8 mouse cellular contexts compared by ENCODE assay signal in the genomic region with DNA sequence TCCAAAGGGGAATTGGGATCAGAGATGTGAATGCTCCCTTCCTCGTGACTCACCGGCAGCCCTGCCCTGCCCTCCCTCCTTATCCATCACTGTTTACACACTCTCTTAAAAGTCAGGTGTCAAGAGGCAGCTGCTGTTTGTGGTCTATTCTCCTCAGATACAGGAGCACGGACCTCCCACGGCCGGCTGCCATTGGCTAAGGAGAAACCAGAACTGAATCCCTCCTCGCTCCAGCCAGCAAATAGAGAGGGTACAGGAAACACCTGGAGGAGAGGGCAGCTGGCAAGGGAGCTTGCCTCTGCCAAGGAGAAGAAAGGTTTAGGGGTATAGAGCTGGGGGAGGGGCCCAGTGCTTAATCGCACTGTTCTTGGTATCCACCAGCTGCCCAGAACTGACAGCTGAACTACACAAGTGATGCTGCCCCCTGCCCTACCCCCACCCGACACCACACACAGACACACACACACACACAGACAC. TPM values are rescaled to one million over a fixed set of nuclear protein-coding genes. Genes with fewer than 3 reads are reported as not detected.
DNase-seq lines count a peak whose midpoint lies in the region; ATAC-seq and TF ChIP-seq lines count a peak whose summit lies in the region.

No protein-coding gene starts in this region.

- DNase-seq in cerebellum, postnatal 10 days, result peak; percentile 35 to 48
- DNase-seq in cerebellum, adult 11-12 months, result no peak
- peak; percentile 66 for DNase-seq in embryo, embryonic 10.5 days (ENCODE audit: low spot score)
- DNase-seq in liver, embryonic 11.5 days (ENCODE audit: low spot score), result no peak
- DNase-seq in midbrain, postnatal 0 days (ENCODE audit: low spot score), result peak; percentile 79
- no peak for DNase-seq in ovary, postnatal 10 days (ENCODE audit: low spot score)
- DNase-seq in cerebellum, adult 8-10 months, result no peak

- H3K9ac ChIP-seq in hindbrain, embryonic 13.5 days, result no peak overlapping the region
- 0 out of 2 replicates have a peak overlapping the region, but pooled peaks have one; percentile 31 for H3K9ac ChIP-seq in liver, embryonic 11.5 days (ENCODE audit: low read depth, low read length)
- H3K9ac ChIP-seq in midbrain, postnatal 0 days (replicated peaks; ENCODE audit: low read length, poor library complexity, severe bottlenecking), result no peak overlapping the region

- ATAC-seq in hindbrain, embryonic 13.5 days (ENCODE audit: low FRiP score), result no peak
- ATAC-seq in liver, embryonic 11.5 days (replicated peaks; ENCODE audit: low FRiP score), result no peak
- peak; percentile 69 for ATAC-seq in midbrain, postnatal 0 days (ENCODE audit: low FRiP score)

- no peak for TF ChIP-seq CTCF in midbrain, postnatal 0 days (IDR thresholded peaks at IDR 0.05)

- H3K27me3 ChIP-seq in hindbrain, embryonic 13.5 days, result no peaks in the 10 kb centered on the region
- H3K27me3 ChIP-seq in liver, embryonic 11.5 days (replicated peaks; ENCODE audit: control insufficient read depth, insufficient read depth, low read length), result peaks cover 3% of the 10 kb centered on the region
- H3K27me3 ChIP-seq in midbrain, postnatal 0 days (ENCODE audit: insufficient read depth, low read length), result no peaks in the 10 kb centered on the region

- no peak overlapping the region for H3K4me3 ChIP-seq in hindbrain, embryonic 13.5 days
- no peak overlapping the region for H3K4me3 ChIP-seq in liver, embryonic 11.5 days (ENCODE audit: low read depth, low read length)
- H3K4me3 ChIP-seq in midbrain, postnatal 0 days (ENCODE audit: low read depth, low read length), result no peak overlapping the region

- H3K4me2 ChIP-seq in hindbrain, embryonic 13.5 days, result 0 out of 2 replicates have a peak overlapping the region, but pooled peaks have one; percentile 6
- H3K4me2 ChIP-seq in liver, embryonic 11.5 days, result peak overlapping the region; percentile 13; the same call in 1 of the 2 replicates
- no peak overlapping the region; the same call in 1 of the 2 replicates for H3K4me2 ChIP-seq in midbrain, postnatal 0 days (ENCODE audit: low read depth, low read length, poor library complexity, severe bottlenecking)

- no peaks in the 10 kb centered on the region for H3K9me3 ChIP-seq in hindbrain, embryonic 13.5 days
- H3K9me3 ChIP-seq in liver, embryonic 11.5 days (ENCODE audit: control insufficient read depth, low read length), result no peaks in the 10 kb centered on the region
- H3K9me3 ChIP-seq in midbrain, postnatal 0 days (ENCODE audit: low read length), result no peaks in the 10 kb centered on the region

- H3K36me3 ChIP-seq in hindbrain, embryonic 13.5 days, result no peaks in the 10 kb centered on the region
- H3K36me3 ChIP-seq in liver, embryonic 11.5 days (ENCODE audit: control insufficient read depth, insufficient read depth, low read length), result no peaks in the 10 kb centered on the region
- no peaks in the 10 kb centered on the region for H3K36me3 ChIP-seq in midbrain, postnatal 0 days (ENCODE audit: insufficient read depth, low read length)

- peak overlapping the region; percentile 58 for H3K27ac ChIP-seq in hindbrain, embryonic 13.5 days
- no peak overlapping the region for H3K27ac ChIP-seq in liver, embryonic 11.5 days (ENCODE audit: low read depth, low read length)
- H3K27ac ChIP-seq in midbrain, postnatal 0 days (ENCODE audit: low read depth, low read length), result no peak overlapping the region

- peaks cover 78% of the 10 kb centered on the region for H3K4me1 ChIP-seq in hindbrain, embryonic 13.5 days (replicated peaks)
- H3K4me1 ChIP-seq in liver, embryonic 11.5 days (replicated peaks; ENCODE audit: control insufficient read depth, insufficient read depth, low read length), result peaks cover 66% of the 10 kb centered on the region
- H3K4me1 ChIP-seq in midbrain, postnatal 0 days (ENCODE audit: insufficient read depth, low read length), result peaks cover 26% of the 10 kb centered on the region

- under 1% methylated on average over 8 of the region's 8 CpGs for WGBS in hindbrain, embryonic 13.5 days
- 11% methylated on average over 8 of the region's 8 CpGs for WGBS in liver, embryonic 11.5 days
- WGBS in midbrain, postnatal 0 days, result 7% methylated on average over 8 of the region's 8 CpGs

RNA-seq across cellular contexts. Expression of gene Btg2, which starts 11.7 kb away (rescaled TPM):
- polyA plus RNA-seq in hindbrain, embryonic 13.5 days (2015; fragmentation: Nextera tagmentation; extraction: Ambion mirVana), result 57.4 and 63.4 TPM in 2 replicates
- polyA plus RNA-seq in liver, embryonic 11.5 days (2014; fragmentation: Nextera tagmentation; extraction: Ambion mirVana), result 38.6 and 39.9 TPM in 2 replicates
- total RNA-seq in midbrain, postnatal 0 days (2014; rRNA removed), result 12.0 and 19.8 TPM in 2 replicates
- 8.9 and 9.9 TPM in 2 replicates for polyA plus RNA-seq in midbrain, postnatal 0 days (2015; fragmentation: Nextera tagmentation; extraction: Ambion mirVana)

RNA-seq across cellular contexts. Expression of gene Fmod, which starts 30.1 kb away (rescaled TPM):
- polyA plus RNA-seq in hindbrain, embryonic 13.5 days (2015; fragmentation: Nextera tagmentation; extraction: Ambion mirVana), result 7.3 and 7.6 TPM in 2 replicates
- 2.7 and 3.9 TPM in 2 replicates for polyA plus RNA-seq in liver, embryonic 11.5 days (2014; fragmentation: Nextera tagmentation; extraction: Ambion mirVana)
- 17.0 and 17.1 TPM in 2 replicates for total RNA-seq in midbrain, postnatal 0 days (2014; rRNA removed)
- 24.8 and 26.3 TPM in 2 replicates for polyA plus RNA-seq in midbrain, postnatal 0 days (2015; fragmentation: Nextera tagmentation; extraction: Ambion mirVana)

RNA-seq across cellular contexts. Expression of gene Chit1, which starts 43.9 kb away (rescaled TPM):
- 0.30 and 0.35 TPM in 2 replicates for polyA plus RNA-seq in hindbrain, embryonic 13.5 days (2015; fragmentation: Nextera tagmentation; extraction: Ambion mirVana)
- polyA plus RNA-seq in liver, embryonic 11.5 days (2014; fragmentation: Nextera tagmentation; extraction: Ambion mirVana), result not detected in 2 replicates
- total RNA-seq in midbrain, postnatal 0 days (2014; rRNA removed), result 0.24 and 0.99 TPM in 2 replicates
- 0.21 and 0.48 TPM in 2 replicates for polyA plus RNA-seq in midbrain, postnatal 0 days (2015; fragmentation: Nextera tagmentation; extraction: Ambion mirVana)

Comparison
In these comparisons a context has a peak if more than half of its experiments do, and no peak if none do; other contexts are left out.
1. DNase-seq: peak in cerebellum, postnatal 10 days (2 of 2), embryo, embryonic 10.5 days (single experiment) and midbrain, postnatal 0 days (single experiment); none in cerebellum, adult 11-12 months (single experiment), liver, embryonic 11.5 days (single experiment), ovary, postnatal 10 days (single experiment) and cerebellum, adult 8-10 months (single experiment).